Mouse (Mus musculus) 3T3-L1 (cell line): Measurements from ENCODE around the gene Gria2.
A peak's percentile ranks its signal among the peaks of the same experiment; 100 is the strongest.

Experiments
- DNase-seq: peaks from one replicate; pipeline ENCODE4 v3.0.0-alpha.2; 2015; ENCODE audit warnings: low read depth, low spot score

The Gria2 gene

DNA sequence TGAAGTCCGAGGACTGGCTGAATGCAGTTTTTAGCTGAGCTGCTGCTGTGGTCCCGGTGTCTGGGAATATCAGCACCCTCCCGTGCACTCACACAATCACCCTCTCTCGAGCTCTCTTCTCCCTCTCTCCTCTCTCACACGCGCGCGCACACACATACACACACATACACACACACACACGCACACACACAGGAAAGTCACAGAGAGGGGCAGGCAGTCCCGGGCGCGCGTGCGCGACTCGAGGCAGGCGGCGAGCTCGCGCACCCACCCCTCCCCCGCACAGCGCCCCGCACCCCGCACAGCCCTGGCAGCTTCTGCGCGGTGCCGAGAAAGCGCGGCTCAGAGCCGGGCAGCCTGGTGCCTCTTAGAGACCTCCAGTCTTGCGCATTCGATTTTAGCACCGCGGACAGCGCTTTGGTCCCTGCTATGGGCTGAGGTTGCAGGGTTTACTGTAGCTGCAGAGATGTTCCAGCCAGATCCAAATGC is at the start of gene Gria2:
Gene Gria2, minus strand, starts transcription at position 240 of the 486 bp plus-strand sequence.
- peak; percentile 66 for DNase-seq

DNA sequence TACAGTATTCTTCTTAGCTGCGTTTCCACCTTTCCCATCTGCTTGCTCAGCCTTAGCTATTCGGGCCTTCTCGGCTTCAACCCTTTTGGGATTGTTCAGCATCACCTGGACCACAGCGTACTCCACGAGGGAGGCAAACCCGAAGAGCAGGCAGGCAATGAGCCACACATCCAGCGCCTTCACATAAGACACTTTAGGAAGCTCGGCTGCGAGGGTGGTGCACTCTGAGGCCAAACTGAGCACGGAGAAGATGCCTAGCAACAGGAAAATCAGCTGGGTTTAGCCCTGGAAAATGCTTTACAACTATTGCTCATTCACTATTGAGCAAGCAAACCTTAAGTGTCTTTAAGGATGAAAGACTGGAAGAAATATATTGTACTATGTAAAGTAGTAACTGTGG is 48.3 kb upstream of the Gria2 start:
- no peak for DNase-seq

DNA sequence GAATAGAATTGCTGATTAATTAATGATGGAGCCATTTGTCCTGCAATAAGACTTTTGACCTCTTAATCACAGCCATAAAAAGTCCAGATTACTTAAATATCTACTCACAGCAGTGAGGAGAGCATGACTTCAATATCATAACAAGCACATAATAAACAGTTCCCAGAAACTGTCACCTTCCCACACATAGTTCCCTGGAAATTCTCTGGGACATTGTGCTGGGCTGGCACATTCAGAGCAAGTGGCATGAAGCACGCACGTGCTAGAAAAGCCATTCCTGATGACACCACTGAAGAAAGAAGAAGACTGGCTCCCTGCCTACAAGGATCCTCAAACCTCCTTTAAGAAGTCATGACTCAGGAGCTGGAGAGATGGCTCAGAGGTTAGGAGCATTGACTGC is 43.0 kb upstream of the Gria2 start:
- no peak for DNase-seq

DNA sequence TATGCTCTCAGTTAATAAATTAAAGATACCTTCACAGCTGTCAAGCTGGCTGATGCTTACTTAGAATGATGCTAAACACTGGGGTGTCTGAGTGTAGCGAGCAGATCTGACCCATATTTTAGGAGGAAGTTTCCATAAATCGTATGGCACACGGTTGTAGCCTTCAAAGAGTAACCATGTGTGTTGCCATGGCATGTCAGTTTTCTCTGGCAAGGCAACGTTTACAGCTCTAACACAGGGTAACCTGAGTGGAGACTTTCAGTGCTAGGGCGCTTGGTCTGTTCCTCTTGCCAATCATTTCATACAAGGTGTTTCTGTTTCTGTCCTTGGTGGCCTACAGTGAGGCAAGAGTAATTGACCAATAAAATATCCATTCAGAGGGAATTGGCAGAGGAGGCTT is 37.2 kb upstream of the Gria2 start:
- DNase-seq: no peak

DNA sequence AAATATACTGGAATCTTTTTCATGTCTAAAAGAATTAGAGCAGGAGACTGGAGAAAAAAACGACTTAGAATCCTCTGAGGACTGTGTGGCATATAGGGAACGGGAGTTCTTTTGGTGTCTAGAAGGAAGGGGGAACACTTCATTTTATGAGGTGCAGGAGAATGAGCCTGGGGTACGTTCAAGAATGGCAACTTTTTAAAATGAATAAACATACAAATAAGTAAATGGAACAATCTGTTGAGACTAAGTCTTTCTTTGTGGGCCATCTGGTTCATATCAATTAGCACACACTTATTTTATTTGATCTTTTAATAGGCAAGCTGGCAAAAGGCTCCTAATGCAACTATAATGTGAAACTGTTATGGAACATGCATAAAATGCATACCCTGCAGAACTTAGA is 34.9 kb upstream of the Gria2 start:
- no peak for DNase-seq

DNA sequence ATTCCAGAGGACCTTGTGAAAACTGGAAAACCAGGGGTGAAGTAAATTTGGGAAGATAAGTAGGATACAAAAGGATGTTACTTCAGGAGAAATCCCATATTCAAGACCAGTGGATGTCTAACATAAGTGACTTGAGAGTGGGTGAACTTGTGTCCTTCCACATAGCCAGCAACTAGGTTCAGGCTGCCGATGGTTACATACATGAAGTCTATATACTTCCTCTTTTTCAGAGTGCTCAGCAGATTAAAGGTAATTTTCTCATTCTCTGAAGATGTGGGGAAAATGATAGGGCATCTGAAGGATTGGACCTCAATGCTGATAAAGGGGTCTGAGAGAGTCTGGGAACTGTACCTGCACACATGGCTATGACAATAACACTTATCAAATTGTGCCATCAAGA is 21.3 kb upstream of the Gria2 start:
- no peak for DNase-seq

DNA sequence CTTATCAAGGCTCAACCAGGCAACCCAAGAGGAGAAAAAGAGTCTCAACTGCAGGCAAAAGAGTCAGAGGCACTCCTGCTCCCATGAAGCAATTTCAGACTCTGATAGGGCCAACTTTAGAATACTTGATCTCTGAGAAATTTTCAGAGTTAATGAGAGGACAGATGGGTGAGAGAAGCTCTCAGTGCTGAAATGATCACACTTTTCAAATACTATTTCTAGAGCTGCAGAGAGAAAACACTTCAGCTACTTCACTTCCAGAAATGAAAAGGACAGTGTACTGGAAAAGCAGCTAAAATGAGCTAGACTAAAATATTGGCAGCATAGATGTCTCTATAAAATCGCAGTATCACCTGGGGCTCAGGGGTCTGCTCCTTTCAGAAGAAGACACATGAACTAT is 16.0 kb upstream of the Gria2 start:
- no peak for DNase-seq

DNA sequence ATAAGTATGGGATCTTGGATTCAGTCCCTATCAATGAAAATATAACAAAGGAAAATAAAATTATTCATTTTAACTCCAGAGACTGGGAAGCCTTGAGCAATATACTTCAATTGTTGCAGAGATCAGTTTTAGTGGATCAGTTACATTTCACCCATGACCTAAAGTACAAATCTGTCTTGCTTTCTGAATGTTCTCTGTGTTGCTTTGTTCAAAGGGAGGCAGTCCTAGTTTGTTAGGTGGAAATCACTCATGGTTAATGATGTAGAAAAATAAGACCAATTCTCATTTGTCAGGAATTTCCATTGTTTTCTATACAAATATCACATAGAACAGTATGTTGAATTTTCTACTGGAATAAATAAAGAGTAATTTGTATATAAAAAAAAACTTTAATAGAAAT is 11.1 kb upstream of the Gria2 start:
- no peak for DNase-seq

DNA sequence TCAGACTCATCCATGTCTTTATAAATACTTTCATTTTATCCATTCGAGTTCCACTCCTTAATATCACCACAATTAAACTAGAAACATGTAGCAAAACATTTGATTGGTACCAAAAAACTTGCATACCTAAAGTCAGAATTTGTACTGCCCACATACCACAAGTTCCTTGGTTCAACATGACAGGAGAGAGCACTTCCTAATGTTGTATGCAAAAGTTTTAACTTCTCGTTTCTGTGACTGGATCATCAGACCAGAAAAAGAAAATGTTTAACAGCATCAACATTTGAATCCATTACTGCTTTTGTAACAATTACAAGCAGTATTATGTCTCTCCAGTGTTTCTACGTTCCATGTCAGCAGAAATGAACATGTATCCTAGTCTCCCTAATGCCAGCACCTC is 9.6 kb upstream of the Gria2 start:
- no peak for DNase-seq

DNA sequence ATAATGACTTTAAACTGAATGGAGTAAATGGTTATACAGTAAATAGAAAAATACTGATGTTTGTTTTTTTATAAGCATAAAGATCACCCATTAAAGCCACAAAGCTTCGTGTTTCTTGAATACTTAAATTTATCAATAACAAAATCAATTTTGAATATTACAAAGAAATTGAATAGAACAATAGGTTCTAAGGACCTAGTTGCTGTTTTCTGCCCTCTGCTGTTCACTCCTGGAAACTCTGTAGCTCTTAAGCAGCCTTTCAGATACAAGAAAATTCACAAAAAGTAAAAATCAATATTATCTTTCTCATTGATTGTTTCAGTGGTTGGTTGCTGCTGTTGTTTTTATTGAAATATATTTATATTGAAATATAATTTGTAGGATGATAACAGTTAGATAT is 2.7 kb upstream of the Gria2 start:
- DNase-seq: peak; percentile 57

DNA sequence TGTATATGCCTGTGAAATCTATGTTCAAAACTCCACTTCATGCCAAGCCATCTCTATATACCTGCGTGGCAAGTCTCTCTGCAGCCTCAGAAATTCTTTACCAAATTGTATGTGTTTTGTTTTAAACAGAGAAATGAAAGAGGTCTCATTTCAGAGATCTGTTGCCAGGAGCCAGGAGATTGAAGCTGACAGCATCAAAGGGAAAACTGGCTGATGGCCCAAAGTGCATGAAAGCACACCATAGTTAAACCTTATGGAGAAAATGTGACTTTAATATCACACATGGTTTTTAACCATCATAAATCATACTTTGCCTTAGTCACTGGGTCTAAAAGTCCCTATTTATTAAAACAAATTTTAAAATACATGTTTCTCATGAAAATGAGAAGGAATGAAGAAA is 1.2 kb upstream of the Gria2 start:
- no peak for DNase-seq

DNA sequence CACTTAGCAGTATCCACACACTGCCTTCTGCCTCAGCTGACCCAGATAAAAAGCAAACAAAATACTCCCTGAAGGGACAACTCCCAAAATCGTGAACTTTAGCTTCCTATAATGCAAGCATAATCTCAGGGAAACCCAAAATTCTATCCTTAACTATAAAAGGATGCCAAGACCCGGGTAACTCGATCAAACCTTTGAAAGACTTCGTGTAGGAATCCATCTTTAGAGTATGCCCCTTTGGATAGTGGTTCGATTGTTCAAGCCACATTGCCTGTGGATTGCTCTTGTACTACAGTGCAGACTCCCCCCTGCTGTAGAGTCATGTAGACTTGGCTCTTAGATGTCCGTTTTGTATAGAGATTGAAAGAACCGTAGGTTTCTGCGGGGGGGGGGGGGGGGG is 576 bp upstream of the Gria2 start:
- DNase-seq: no peak

DNA sequence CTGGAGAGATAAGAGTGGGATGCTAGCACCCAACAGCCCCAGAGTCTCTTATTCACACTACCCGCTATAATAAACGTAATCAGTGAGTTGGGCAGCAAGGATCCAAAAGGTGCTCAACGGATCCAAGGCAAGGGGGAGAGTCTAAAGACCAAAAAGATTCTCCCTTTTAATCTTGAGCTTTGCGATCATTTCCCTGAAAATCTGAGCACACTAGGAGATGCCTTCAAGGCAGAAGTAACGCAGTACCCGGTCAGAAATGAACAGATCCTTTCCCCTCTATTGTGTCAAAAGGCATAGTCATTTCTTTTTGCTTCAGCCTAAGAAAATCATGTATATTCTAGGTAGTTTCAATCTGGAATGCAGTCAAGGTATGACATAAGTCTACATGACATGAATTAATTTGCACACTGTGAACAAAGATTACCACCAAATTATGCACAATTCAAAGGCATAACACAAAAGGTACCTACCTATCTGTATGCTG is 766 bp downstream of the Gria2 start:
- no peak for DNase-seq

DNA sequence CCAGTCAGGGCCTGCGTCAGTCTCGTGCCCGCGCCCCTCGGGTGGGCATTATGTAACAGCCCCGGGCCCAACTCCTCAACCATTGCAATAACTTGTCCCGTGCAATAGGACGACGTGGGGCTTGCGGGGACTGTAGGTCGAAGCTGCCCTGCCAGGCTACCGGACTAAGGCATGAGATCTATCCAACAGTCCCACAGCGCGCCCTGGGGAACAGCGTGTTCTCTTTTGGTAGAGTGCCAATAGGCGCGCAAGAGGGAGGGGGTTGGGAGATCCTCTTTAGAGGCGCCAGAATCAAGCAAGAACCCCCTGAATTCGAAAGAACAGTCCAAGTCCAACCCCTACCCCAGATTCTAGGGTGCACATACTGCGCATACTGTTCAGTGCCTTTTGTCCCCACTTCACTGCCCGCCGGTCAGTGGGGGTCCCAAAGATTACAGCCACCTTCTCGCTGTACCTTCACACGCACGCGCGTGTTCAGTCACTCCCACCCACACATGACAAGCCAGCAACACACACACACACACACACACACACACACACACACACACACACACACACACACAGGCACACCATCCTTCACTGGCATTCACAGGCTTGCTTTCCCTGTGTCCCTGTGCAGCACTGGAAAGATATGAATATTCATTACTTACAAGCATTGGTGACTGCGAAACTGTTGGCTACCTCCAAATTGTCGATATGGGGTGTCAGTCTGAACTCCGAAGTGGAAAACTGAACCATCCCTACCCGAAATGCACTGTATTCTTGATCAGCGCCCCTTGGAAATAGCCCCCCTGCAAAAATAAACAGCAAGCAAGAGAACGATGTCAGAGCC is 1.4 kb downstream of the Gria2 start:
- DNase-seq: no peak

DNA sequence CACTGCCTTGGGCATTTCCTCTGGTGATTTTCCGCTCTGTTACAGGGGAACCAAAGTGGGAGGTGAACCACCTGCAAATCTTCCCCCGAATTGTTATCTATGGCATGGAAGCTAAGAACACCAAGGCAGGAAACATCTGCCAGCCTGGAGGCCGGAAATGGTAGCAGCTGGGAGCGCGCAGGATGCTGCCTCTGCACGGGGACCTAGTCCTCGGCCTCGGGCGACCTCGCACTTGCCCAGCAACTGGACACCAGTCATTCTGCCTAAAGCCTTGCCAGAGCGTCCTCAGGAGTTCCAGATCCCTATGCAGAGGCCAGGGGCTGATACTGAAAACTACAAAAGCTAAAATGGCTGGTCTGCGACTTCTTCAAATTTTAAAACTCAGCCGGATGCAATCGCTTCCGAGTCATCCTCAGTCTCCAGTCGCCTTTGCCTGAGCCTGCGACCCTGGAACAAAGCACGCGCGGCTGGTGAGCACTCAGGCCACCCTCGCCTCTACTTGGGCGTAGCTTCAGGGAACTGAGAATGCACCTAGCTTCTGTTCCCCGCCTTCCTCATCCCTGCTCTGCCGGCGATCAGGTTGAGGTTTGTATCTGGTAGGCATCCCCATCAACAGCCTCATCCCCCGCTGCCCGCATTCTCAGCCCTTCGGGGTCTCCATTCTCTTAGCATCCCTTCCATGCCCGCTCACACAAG is 2.2 kb downstream of the Gria2 start:
- DNase-seq: no peak

DNA sequence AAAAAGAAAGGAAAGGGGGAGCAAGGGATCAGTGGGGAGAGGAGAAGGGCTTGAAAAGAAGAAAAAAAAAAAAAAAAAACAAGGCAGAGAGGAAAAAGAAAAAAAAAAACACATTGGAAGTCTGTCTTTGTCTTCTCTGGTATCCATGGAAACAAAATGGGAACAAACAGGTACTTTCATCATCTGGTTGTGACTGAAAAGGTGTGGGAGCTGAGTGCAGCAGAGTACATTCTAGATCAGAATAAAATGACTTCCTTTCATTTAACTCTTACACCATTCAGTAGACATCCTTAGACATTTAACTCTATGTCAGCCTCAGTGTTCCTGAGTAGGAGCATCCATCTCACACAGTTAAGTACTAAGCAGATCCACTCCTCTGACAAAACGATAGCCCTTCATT is 4.7 kb downstream of the Gria2 start:
- DNase-seq: no peak

DNA sequence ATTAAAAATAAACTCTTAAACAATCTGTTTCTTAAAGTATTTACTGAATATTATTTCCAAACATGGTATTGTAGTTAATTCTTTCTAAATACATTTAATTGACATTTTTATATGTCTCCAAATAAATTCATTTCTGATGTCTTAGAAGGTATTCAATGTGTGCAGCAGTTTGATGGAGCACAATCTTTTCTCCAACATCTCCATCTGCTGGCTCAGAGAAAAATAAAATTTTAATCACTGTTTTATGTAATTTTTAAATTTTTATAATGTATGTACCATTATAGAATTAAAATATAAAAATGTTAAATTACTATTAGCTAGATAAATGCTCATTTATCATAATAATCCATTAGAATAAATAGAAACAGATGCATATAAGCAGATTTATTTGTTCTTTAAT is 5.9 kb downstream of the Gria2 start:
- peak; percentile 27 for DNase-seq

DNA sequence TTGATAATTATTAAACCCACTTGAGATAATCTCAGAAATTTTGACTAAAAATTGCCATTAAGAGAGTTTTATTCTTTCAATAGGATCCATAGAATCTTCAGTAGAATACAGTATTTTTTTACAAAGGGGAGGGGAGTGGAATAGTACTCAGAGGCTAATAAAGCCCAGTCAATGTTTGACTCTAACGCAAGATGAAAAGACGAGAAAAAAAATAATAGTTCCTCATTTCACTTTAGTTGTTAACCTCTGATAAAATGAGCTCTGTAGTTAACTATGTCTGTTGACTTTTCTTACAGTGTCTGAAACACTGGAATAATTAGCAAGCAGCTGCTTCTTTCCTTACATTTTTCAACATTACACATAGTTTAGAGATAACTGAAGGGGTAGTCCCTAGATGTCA is 7.4 kb downstream of the Gria2 start:
- DNase-seq: no peak

DNA sequence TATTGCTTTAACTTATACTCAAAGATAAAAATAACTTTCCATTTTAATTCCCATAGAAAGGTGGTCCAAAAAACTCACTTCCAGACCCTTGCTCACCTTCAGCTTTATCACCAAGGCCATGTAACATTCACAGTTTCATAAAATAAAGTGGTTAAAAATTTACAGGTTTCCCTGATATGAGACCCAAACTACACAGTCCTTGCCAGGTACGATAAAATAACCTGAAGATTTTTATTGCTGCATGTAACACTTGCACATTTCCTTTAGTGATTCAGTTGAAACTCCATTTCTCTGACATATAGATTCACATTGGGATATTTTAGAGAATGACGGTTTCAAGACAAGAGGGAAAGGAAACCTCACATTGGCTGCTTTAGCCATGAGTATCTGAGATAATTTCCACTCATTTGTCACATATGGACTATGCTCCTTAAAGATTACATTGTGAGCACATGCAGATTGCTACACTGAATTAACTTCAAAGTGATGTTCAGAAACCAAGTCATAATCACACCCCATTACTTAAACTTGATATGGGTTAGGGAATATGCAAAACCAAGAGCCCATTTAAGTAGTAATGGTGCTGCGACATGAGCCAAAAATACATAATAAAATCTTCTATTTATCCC is 15.4 kb downstream of the Gria2 start:
- DNase-seq: no peak

DNA sequence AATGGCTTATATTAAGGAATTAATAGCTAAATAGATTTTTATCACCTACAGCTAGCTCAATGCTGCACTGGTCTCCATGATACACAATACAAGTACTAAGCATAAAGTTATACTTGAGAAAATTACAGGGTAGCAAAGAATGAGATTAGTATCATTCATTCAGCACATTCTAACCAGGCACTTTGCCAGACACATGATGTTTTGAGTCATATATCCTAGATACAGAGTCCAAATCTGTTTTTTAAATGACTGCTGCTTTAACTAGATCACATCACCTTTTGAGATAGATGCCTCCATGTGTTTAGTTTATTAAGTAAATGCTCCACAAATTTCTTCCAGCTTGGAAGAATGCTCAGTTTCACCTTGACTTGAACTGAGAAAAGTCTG is 21.5 kb downstream of the Gria2 start:
- DNase-seq: peak; percentile 32

DNA sequence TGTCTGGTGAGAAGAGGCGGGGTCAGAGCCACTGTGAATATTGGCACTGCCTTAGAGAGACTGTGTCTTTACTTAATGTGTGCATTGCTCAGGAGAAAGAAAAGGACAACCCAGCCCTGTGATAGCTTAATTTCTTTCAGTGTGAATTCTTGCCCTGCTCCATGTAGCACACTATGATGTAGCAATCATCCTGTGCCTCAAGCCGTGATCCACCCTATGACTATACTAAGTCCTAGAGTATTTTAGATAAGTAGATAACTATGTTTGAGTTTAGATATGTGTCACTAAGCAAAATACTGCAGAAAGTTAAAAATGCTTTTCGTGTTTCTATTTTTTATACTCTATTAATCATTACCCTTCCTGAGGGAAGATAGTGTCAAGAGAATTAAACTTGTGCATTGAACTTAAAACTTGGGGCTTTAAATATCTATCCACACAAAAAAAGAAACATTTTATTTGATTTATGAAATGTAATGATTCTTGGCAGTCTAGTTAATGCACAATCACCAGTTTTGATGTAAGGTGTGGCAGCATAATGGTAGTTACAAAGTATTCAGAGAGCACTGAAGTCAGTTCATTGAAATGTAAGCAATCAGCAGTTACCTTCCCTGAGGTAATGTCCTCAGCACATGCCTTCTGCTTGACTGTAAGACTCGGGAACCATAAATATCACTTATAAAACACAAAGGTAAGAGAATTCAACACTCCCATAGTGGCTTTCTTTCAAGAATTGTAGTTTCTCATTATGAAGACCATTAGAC is 22.1 kb downstream of the Gria2 start:
- no peak for DNase-seq

DNA sequence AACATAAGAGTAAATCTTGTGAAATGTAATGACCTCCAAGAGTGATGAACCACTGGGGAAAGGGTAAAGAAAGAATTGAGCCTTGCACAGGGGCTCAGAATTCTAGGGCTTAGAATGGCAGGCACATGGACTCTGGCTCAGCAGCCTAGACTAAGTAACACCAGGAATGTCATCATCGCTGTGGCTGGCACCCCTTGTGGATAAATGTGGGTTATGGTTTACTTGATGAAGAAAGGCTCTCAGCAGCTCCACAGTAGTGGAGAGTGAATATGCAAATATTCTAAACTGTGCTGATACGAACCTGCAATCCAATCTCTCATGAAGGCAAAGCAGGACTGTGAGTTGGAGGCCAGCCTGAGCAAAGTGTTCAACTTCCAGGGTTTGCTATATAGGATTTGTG is 26.0 kb downstream of the Gria2 start:
- peak; percentile 63 for DNase-seq
